Mouse (Mus musculus) midbrain, embryonic 11.5 days (tissue): Measurements from ENCODE around the gene Mettl7a1. TPM values are rescaled to one million over a fixed set of nuclear protein-coding genes. Genes with fewer than 3 reads are reported as not detected.
"Not testable (repeated sequence)": the region's sequence is repeated elsewhere in the genome, so short reads cannot be mapped to it uniquely, and the experiment has no call there.

ENCODE experiments used
- ATAC-seq: fragments of 200-750 bp; cut with Nextera tagmentation; 2 replicates; pipeline ENCODE4 v1.8.0; 2017; ENCODE audit warnings: moderate TSS enrichment, moderate library complexity; ENCODE audit not compliant: low FRiP score
- DNase-seq: peaks from one replicate; pipeline ENCODE4 v3.0.0; 2015; ENCODE audit warnings: low spot score; ENCODE audit errors: missing footprints
- H3K27ac ChIP-seq: fragments of 300-500 bp; sonication (generic); 2 replicates; pipeline ENCODE4 v1.5.1; 2014; ENCODE audit warnings: low read depth, low read length
- H3K27me3 ChIP-seq: fragments of 300-500 bp; sonication (generic); 2 replicates; pipeline ENCODE4 v1.6.1; 2014; ENCODE audit warnings: mild to moderate bottlenecking, low read length, moderate library complexity, mixed read lengths; ENCODE audit not compliant: control insufficient read depth, insufficient read depth
- H3K36me3 ChIP-seq: fragments of 300-500 bp; sonication (generic); 2 replicates; pipeline ENCODE4 v1.6.1; 2014; ENCODE audit warnings: mild to moderate bottlenecking, low read length, moderate library complexity, mixed read lengths; ENCODE audit not compliant: control insufficient read depth, insufficient read depth
- H3K4me1 ChIP-seq: fragments of 300-500 bp; sonication (generic); 2 replicates; pipeline ENCODE4 v1.6.1; 2014; ENCODE audit warnings: low read length; ENCODE audit not compliant: control insufficient read depth, insufficient read depth
- H3K4me2 ChIP-seq: fragments of 300-500 bp; sonication (generic); 2 replicates; pipeline ENCODE4 v1.6.1; 2014; ENCODE audit warnings: mild to moderate bottlenecking, moderate library complexity
- H3K4me3 ChIP-seq: fragments of 300-500 bp; sonication (generic); 2 replicates; pipeline ENCODE4 v1.5.1; 2014; ENCODE audit warnings: low read depth, low read length
- H3K9ac ChIP-seq: fragments of 300-500 bp; sonication (generic); 2 replicates; pipeline ENCODE4 v1.6.1; 2014; ENCODE audit warnings: low read length
- H3K9me3 ChIP-seq: fragments of 300-500 bp; sonication (generic); 2 replicates; pipeline ENCODE4 v1.6.1; 2016; ENCODE audit warnings: low read length; ENCODE audit not compliant: control insufficient read depth
- WGBS: fragments of 180-500 bp; shearing (Covaris S2); extraction: QIAGEN DNeasy Blood & Tissue Kit; methylation state at CpG from one replicate; pipeline ENCODE4 v1.1.7; 2014; 5-methylcytosine and 5-hydroxymethylcytosine counted together
- polyA plus RNA-seq: library from polyadenylated mRNA; unstranded; fragments of >200 nt; fragmentation: Nextera tagmentation; extraction: Ambion mirVana; gene quantifications from 2 replicates; pipeline ENCODE4 v1.2.1, GENCODE M21; 2014

Gene Mettl7a1
- polyA plus RNA-seq, 1 experiment from 2014 or later, result 4.0 TPM

DNA sequence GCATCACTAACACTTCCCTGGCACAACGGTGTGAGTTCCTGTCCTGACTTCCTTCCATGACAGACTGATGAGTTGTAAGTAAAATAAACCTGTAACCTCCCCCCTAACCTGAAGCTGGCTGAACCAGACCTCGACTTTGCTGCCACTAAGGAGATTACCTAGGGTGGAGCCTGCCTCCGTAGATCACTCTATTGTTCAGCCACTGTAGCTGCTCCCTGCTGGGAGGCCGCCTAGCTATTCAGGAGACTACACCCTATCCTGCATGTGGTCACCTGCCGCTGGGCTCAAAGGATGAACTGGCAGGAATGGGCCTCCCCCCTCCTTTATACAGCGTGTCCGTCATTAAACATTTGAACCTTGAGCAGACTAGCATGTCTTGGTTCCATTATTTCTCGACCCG lies 34.2 kb upstream of the Mettl7a1 start:
- ATAC-seq (no peak), DNase-seq (no peak)
- H3K4me1 ChIP-seq, result no peaks in the 10 kb centered on the region
- no peak overlapping the region for H3K27ac ChIP-seq
- H3K36me3 ChIP-seq, result no peaks in the 10 kb centered on the region
- no peaks in the 10 kb centered on the region for H3K9me3 ChIP-seq
- 11% methylated on average over 9 of the region's 9 CpGs for WGBS
- H3K4me3 ChIP-seq, result no peak overlapping the region
- no peak overlapping the region for H3K4me2 ChIP-seq
- H3K9ac ChIP-seq, result no peak overlapping the region
- no peaks in the 10 kb centered on the region for H3K27me3 ChIP-seq

DNA sequence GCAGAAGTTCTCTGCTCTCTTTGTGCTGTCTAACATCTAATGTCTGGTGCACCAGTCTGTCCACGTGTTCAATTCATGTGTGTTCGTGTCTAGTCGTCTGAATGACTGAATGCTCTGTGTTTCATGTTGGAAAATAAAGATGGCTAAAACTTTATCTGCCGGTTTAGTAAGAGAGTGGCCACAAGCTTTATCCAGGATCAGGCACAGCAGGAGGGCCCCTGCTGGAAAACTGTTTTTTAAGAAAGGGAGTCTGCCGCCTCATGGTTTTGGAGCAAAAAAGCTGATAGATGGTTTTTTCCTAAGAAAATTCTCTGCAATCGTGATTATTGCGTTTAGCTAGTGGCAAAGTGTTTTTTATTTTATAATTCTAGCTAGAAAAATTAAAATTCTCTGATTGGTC lies 33.3 kb upstream of the Mettl7a1 start:
- H3K4me3 ChIP-seq, result not testable (repeated sequence)

DNA sequence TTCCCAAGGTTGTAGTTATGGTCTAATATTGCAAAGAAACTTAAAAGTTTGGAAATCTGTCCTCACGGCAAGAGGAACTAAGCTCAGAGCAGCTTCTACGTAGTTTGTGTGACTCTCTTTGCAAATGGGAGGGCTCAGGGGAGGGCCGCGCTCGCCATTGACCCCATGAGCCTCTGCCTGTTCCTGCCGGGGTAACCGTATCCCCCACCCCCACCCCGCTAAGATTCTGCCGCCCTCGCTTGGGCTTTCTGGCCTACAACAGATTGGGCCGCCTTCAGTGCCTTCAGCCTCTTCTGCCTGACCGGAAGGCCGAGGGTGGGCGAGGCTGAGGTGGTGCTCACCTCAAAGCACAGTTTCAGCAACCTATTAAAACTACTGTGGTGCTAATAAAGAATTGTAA lies 32.5 kb upstream of the Mettl7a1 start:
- no peaks in the 10 kb centered on the region for H3K36me3 ChIP-seq
- H3K27me3 ChIP-seq, result no peaks in the 10 kb centered on the region
- H3K4me2 ChIP-seq, result no peak overlapping the region
- H3K4me1 ChIP-seq, result no peaks in the 10 kb centered on the region
- H3K4me3 ChIP-seq, result no peak overlapping the region
- DNase-seq (no peak), ATAC-seq (no peak)
- WGBS, result 51% methylated on average over 14 of the region's 14 CpGs
- no peaks in the 10 kb centered on the region for H3K9me3 ChIP-seq
- no peak overlapping the region for H3K27ac ChIP-seq
- no peak overlapping the region for H3K9ac ChIP-seq

More for the DNA sequence above, 33.3 kb upstream of the Mettl7a1 start:
- not testable (repeated sequence) for H3K4me1 ChIP-seq, H3K27ac ChIP-seq, H3K4me2 ChIP-seq, H3K9ac ChIP-seq, ATAC-seq, DNase-seq, H3K36me3 ChIP-seq, H3K9me3 ChIP-seq, H3K27me3 ChIP-seq
- 16% methylated on average over 7 of the region's 7 CpGs for WGBS

DNA sequence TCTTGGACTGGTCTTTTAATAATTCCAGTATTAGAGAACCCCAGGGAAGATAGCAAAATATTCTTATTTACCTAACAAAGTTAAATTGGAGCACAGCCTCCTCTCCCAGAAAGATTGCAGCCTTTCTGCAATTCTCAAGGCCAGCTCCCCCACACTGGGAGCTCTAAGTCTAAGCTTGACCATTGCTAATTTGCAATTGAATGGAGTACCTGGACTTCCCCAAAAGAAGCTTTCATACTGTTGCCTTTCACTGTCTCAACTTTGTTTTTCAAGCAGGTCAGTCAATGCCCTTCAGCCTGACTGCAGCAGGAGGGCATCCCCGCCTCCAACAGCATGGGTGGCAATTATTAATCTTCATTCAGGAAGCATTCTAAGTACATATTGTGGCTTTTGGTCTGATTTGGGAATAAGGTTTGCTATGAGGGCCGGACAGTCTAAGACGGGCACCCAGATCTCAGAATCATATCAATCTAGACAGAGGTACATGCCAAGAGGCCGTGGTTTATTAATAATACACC lies 30.1 kb upstream of the Mettl7a1 start:
- H3K36me3 ChIP-seq, H3K27ac ChIP-seq, H3K4me2 ChIP-seq, H3K9me3 ChIP-seq, H3K9ac ChIP-seq, ATAC-seq, H3K27me3 ChIP-seq, DNase-seq, H3K4me3 ChIP-seq, H3K4me1 ChIP-seq: not testable (repeated sequence)
- 87% methylated on average over 4 of the region's 4 CpGs for WGBS

DNA sequence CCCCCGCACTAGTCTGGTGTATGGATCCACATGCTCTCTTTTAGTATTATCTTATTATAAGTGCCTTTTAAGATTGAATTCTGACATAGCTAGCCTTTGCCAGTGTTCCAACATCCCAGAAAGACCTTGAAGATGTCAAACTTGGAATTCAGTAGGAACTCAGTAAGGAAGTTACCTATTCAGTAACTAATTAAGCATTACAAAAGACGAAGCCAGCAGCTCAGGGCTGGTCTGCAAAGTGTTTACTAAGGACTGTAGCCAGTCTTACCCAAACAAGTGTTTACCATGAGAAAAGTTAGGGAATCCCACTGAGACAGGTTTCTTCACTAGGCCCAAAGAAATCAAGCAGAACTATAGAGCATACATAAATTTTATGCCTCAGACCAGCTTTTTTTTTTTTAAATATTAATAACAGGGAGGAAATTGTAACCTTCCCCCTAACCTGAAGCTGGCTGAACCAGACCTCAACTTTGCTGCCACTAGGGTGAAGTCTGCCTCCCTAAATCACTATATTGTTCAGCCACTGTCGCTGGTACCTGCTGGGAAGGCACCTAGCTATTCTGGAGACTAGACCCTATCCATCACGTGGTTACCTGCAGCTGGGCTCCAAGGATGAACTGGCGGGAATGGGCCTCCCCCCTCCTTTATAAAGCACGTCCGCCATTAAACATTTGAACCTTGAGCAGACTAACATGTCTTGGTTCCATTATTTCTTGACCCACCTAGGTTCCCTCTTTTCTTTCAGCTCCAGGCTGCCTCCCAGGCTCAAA lies 29.0 kb upstream of the Mettl7a1 start:
- no peak overlapping the region for H3K9ac ChIP-seq
- H3K27me3 ChIP-seq, result no peaks in the 10 kb centered on the region
- ATAC-seq, result no peak
- H3K36me3 ChIP-seq, result no peaks in the 10 kb centered on the region
- no peak overlapping the region for H3K4me3 ChIP-seq
- no peaks in the 10 kb centered on the region for H3K9me3 ChIP-seq
- 83% methylated on average over 7 of the region's 7 CpGs for WGBS
- no peaks in the 10 kb centered on the region for H3K4me1 ChIP-seq
- no peak overlapping the region for H3K27ac ChIP-seq
- no peak overlapping the region for H3K4me2 ChIP-seq
- DNase-seq, result no peak

DNA sequence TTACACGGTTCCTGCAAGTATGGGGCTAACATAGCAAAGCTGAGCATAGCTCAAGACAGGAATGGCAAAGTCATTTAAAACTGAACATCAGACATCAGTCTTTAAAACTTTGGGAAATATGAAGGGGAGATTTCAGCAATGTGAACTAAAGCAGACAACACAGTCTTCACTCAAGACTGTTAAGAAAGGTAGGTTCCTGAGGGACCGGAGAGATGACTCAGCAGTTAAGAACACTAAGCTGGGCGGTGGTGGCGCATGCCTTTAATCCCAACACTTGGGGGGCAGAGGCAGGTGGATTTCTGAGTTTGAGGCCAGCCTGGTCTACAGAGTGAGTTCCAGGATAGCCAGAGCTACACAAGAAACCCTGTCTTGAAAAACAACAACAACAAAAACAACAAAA lies 27.5 kb upstream of the Mettl7a1 start:
- 92% methylated on average over 4 of the region's 4 CpGs for WGBS
- Histone ChIP-seq H3K27ac (no peak overlapping the region), H3K4me3 (no peak overlapping the region), H3K9ac (no peak overlapping the region), H3K27me3 (no peaks in the 10 kb centered on the region), H3K4me2 (no peak overlapping the region), H3K36me3 (no peaks in the 10 kb centered on the region), H3K4me1 (no peaks in the 10 kb centered on the region), H3K9me3 (no peaks in the 10 kb centered on the region)
- no peak for DNase-seq
- no peak for ATAC-seq

DNA sequence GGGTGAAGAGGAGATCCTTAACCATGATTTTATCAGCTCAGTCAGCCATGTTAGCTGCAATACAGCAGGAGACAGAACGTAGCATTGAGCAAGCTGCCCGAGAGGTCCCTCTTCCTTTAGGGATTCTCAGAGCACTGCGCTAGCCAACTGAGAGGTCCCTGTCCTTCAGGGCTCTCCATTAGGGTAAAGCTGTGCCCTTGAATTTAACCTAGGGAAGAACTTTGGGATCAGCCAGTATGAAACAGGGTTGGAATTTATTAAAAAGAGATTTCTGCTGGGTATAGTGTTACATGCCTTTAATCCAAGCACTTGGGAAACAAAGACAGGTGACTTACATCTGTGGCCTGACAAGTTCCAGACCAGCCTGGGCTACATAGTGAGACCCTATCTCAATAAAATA lies 26.4 kb upstream of the Mettl7a1 start:
- no peak for ATAC-seq
- Histone ChIP-seq H3K27me3 (no peaks in the 10 kb centered on the region), H3K27ac (no peak overlapping the region), H3K36me3 (no peaks in the 10 kb centered on the region), H3K4me3 (no peak overlapping the region), H3K4me1 (no peaks in the 10 kb centered on the region), H3K9me3 (no peaks in the 10 kb centered on the region), H3K9ac (no peak overlapping the region), H3K4me2 (no peak overlapping the region)
- 91% methylated on average over 3 of the region's 3 CpGs for WGBS
- DNase-seq, result no peak

DNA sequence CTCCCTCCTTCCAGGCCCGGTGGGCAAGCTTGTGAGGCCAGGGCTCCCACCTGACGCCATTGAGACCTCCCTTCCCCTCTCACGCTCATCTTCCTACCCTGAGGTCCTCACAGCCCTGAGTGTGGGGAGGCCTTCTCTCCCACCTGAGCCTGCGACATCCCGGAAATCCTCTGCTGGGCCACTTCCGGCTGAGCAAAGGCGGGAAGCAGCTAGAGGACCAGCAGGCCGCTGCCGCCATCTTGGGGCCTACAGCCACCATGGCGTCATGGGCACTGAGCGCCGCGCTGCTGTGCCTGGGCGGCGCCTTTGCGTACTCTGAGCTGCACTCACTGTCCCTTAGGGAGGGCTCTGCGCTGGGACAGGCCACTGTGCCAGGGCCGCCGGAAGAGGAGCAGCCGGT lies 23.3 kb upstream of the Mettl7a1 start, which contains the start of gene Tmprss12:
Gene Tmprss12 (plus strand): TSS at position 212 of the 400 bp plus-strand sequence.
- DNase-seq (no peak), ATAC-seq (no peak)
- no peak within 1 kb of the TSS for H3K9ac ChIP-seq
- 95% methylated on average over 20 of the region's 20 CpGs for WGBS
- H3K4me1 ChIP-seq, result no peaks in the 10 kb centered on the region
- no peak within 1 kb of the TSS for H3K4me3 ChIP-seq
- H3K4me2 ChIP-seq, result no peak within 1 kb of the TSS
- H3K36me3 ChIP-seq, result no peaks in the 10 kb centered on the region
- no peaks in the 10 kb centered on the region for H3K27me3 ChIP-seq
- no peaks in the 10 kb centered on the region for H3K9me3 ChIP-seq
- no peak within 1 kb of the TSS for H3K27ac ChIP-seq

DNA sequence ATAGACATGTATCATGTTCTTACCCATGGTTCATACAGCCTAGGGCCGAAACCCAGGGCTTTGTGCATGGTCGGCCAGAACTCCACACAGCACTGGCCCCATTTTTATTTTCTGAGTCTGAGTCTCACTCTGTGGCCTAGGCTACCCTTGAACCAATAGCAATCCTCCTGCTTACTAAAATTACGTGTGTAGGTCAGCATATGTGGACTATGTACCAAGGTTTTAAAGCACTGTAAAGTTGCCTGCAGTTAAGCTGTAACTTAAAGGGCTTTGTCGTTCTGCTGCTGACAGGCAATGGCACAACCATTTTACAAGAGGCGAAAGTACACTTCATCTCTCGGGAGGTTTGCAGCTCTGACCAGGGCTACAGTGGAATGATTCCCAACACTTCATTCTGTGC lies 15.0 kb upstream of the Mettl7a1 start:
- no peaks in the 10 kb centered on the region for H3K36me3 ChIP-seq
- H3K27ac ChIP-seq, result no peak overlapping the region
- ATAC-seq, result no peak
- 93% methylated on average over 6 of the region's 6 CpGs for WGBS
- H3K4me1 ChIP-seq, result no peaks in the 10 kb centered on the region
- H3K27me3 ChIP-seq, result no peaks in the 10 kb centered on the region
- no peaks in the 10 kb centered on the region for H3K9me3 ChIP-seq
- DNase-seq, result no peak
- no peak overlapping the region for H3K4me2 ChIP-seq
- H3K4me3 ChIP-seq, result no peak overlapping the region
- H3K9ac ChIP-seq, result no peak overlapping the region
